Mouse (Mus musculus): ENCODE results near the gene Anapc1.

DNA sequence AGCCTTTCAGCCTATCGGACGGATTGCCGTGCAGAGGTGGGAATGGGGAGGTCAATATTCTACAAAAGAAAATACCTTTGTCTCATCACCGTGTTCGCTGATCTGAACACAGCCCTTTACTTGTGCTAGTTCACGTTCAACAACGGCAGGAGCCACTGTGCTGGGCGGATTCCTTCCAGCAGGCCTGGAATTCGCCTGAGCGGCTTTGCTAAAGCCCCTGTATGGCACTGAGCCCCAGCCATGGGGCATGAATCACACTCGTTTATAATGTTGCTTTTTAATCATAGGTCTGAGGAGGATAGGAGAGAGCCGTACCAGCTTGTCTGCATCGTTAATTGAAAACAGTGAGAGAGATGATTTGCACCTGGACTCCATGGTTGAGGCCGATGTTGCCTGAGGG, 5.1 kb upstream of the Anapc1 start:
- TF ChIP-seq CTCF (conservative IDR thresholded peaks at IDR 0.05 in 1 of 2, IDR thresholded peaks at IDR 0.05 in 1 of 2; ENCODE audit: low read depth in 2 of 2, low read length in 2 of 2) (no peak), EP300 (IDR thresholded peaks at IDR 0.05; ENCODE audit: low read length) (no peak)

Data from CH12.LX (cell line).